Mouse (Mus musculus): ENCODE measurements around the gene Gm5447. TPM values are rescaled to one million over a fixed set of nuclear protein-coding genes. Genes with fewer than 3 reads are reported as not detected.

Gene Gm5447
- not detected for total RNA-seq (2021)
- long read RNA-seq, experiment 1: 0 reads
- long read RNA-seq, experiment 2: 0 reads

DNA sequence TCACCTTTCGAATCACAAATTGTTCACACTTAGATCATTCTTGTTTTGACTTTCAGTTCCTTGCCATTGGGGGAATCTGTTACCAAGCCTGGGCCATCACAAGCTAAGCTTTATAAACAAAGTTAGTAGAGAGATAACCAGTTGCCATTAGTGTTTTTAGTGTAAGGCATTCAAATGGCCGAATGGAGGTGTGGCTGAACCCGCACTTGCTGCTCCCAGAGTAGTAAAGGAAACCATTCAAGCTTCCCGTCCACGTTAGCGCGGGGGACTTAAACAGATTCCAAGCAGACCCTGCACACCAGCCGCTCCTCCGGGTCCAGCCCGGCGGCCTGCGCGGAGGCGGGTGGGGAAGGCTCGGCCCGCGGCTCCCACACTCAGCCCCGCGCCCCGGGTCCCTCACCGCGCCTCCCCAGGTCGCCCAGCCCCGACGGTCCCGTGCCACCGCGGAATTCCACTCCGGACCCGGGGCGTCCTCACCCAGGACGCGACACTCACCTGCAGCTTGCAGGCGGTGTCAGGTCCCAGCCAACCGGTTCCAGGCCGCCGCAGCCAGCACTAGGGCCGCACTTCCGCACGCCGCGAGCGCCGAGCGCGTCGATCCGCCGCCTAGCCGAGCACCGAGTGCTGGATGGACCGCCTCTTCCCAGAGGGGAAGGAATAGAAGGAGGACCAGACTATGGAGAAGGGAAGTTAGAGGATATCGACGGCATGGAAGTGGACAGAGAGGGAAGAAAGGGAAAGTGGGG is at the start of gene Gm5447, which contains the start of gene Exoc2:
Gene Gm5447, plus strand, starts transcription at position 704 of the 746 bp plus-strand sequence.
Gene Exoc2, minus strand, starts transcription at position 593 of the 746 bp plus-strand sequence.
- peak; percentile 88 for DNase-seq
- TF ChIP-seq CTCF (IDR thresholded peaks at IDR 0.05): no peak
- Histone ChIP-seq H3K27ac (peak within 1 kb of the TSS; percentile 95), H3K4me3 (peak within 1 kb of the TSS; percentile 93)
- intact Hi-C loops (cut with DNase I): no loop called here

DNA sequence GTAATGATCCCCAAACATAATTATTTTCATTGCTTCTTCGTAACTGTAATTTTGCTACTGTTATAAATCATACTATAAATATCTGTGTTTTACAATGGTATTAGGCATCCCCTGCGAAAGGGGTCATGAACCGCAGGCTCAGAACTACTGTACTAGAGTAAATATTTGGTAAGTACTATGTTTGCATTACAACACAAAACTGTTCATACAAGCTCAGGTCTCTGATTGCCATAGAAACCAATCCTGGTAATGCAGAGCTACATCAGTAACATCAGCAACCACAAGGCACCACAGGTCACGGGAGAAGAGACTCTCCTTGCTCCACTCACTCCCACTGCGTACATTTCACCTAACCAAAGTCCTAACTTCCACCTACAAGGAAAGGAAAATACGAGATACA is 49.7 kb upstream of the Gm5447 start:
- Histone ChIP-seq H3K4me3 (no peak overlapping the region), H3K27ac (no peak overlapping the region)
- no peak for TF ChIP-seq CTCF (IDR thresholded peaks at IDR 0.05)
- intact Hi-C loops (cut with DNase I): loop anchor here (5.0 kb wide), 1 partner anchor 43 kb away; no protein-coding TSS in a partner anchor
- DNase-seq: no peak

DNA sequence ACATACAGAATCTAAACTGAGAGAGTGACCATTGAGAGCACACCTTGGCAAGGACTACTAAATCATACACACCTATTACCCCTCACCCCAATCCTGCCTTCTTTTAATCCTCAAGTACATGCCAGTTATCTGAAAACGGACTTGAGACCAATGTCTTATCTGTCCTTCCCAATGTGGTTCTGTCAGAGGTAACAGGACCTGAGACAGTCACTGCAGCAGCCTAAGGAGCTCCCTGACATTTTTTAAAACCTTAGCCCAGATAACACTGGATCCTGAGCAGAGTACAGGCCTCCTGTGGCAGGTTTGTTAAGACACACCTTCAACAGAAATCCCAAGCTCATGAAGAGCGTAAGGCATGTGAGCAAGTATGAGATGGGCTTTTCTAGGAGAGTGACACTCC is 44.9 kb upstream of the Gm5447 start:
- Histone ChIP-seq H3K4me3 (no peak overlapping the region), H3K27ac (no peak overlapping the region)
- DNase-seq: no peak
- TF ChIP-seq CTCF (IDR thresholded peaks at IDR 0.05): no peak
- intact Hi-C loops (cut with DNase I): no loop called here

DNA sequence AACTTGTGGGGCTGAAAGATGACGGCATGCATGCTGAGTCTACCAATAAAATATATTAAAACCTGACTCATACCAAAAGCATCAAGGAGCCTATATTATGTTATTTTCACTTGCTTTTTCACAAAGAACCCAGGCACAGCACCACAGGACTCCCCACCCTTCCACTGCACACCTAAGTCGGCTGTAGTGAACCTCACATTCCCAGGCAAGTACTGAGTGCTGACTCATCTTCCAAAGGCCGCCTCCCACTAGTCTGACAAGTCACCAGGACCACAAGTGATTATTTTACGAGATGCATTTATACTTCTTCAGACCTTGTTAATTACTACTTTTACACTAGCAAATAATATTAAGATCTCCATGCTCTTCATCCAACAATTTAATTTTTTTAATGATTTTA is 42.4 kb upstream of the Gm5447 start:
- Histone ChIP-seq H3K27ac (no peak overlapping the region), H3K4me3 (no peak overlapping the region)
- intact Hi-C loops (cut with DNase I): no loop called here
- no peak for DNase-seq
- TF ChIP-seq CTCF (IDR thresholded peaks at IDR 0.05): no peak

DNA sequence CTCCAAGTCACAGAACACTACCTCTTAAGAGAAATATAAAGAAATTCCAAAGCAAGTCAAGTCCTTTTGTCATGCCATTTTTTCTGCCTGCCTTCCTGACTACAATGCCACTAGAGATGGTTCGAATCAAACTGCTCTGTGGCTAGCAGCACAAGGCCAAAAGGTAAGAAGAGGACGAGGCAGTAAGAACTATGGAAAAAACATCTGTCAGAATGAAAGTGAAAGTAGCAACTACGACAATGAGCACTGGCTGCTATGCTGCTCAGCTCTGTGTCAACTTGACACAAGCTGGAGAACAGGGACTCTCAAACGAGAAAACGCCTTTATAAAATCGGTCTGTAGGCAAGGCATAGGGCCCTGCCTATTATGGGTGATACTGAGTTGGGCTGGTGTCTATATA is 41.0 kb upstream of the Gm5447 start:
- intact Hi-C loops (cut with DNase I): no loop called here
- H3K4me3 ChIP-seq: 0 out of 2 replicates have a peak overlapping the region, but pooled peaks have one; percentile 10
- no peak for DNase-seq
- no peak for TF ChIP-seq CTCF (IDR thresholded peaks at IDR 0.05)
- H3K27ac ChIP-seq: peak overlapping the region; percentile 43

DNA sequence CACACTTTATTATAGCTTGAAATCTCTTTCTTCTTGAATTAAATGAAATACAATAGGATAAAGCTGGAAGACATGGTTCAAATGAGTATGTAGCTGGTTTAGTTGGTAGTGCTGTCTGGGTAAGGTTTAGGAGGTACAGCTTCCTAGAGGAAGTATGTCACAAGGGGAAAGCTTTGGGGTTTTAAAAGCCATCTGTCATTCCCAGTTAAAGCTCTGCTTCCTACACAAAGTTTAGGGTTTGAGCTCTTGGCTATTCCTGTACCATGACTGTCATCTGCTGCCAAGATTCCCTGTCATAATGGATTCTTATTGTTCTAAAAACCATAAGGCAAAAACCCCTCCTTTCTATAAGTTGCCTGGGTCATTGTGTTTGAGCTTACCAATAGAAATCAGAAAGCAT is 28.2 kb upstream of the Gm5447 start:
- intact Hi-C loops (cut with DNase I): no loop called here
- TF ChIP-seq CTCF (IDR thresholded peaks at IDR 0.05): no peak
- no peak overlapping the region for H3K4me3 ChIP-seq
- DNase-seq: no peak
- peak overlapping the region; percentile 48; the same call in 1 of the 2 replicates for H3K27ac ChIP-seq

DNA sequence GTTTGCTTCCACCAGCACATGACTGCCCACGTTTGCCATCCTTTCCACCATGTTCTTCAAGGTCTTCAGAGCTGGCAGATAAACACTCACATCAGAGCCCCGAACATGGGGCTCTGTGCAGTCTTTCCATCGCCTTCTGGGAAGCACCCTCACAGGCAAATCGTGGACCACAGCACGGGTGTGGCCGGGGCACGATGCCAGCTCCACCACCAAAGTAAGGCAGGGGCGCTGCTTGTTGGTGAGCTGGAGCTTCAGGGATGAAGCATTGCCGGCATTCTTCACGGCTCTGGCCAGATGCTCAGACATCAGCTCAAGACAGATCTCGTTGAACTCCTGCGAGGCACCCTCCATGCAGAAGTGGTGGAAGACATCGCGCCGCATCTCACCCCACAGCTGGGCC is 26.9 kb upstream of the Gm5447 start:
- peak; percentile 25 for DNase-seq
- Histone ChIP-seq H3K27ac (no peak overlapping the region), H3K4me3 (no peak overlapping the region)
- no peak for TF ChIP-seq CTCF (IDR thresholded peaks at IDR 0.05)
- intact Hi-C loops (cut with DNase I): no loop called here

DNA sequence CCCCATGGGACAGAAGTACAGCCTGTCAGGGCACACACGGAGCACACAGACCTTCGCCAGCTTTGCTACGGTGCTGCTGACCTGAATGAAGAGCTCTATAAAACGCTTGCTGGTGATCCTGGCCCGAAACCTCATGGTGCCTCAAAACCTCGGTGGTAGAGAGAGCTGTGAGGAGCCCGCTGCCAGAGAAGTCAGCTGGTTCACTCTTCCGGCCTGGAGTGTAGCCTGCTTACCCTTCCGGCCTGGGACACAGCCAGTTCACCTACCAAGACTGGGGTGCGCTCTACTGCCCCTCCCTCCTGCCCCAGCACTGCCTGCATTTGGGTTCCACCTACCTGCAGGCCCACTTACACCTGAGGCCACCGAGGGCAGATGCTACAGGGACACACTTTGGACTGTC is 26.5 kb upstream of the Gm5447 start, which contains the start of gene Hus1b:
Gene Hus1b, minus strand, starts transcription at position 220 of the 400 bp plus-strand sequence.
- no peak for TF ChIP-seq CTCF (IDR thresholded peaks at IDR 0.05)
- DNase-seq: no peak
- H3K4me3 ChIP-seq: no peak within 1 kb of the TSS
- H3K27ac ChIP-seq: no peak within 1 kb of the TSS
- intact Hi-C loops (cut with DNase I): no loop called here

DNA sequence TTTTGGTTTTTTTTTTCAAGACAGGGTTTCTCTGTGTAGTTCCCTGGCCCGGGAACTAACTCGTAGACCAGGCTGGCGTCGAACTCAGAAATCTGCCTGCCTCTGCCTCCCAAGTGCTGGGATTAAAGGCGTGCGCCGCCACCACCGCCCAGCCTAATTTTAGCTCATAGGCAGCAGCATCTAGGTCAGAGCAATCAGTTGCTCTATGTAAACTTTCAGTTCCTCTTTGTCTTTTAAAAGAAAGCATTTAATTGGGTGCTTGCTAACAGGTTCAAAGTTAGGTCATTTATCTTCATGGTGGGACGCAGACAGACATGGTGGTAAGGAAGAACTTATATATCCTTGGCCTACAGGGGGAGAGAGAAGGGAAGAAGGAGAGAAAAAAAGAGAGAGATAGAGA is 24.8 kb upstream of the Gm5447 start:
- Histone ChIP-seq H3K27ac (no peak overlapping the region), H3K4me3 (no peak overlapping the region)
- no peak for TF ChIP-seq CTCF (IDR thresholded peaks at IDR 0.05)
- no peak for DNase-seq
- intact Hi-C loops (cut with DNase I): no loop called here

DNA sequence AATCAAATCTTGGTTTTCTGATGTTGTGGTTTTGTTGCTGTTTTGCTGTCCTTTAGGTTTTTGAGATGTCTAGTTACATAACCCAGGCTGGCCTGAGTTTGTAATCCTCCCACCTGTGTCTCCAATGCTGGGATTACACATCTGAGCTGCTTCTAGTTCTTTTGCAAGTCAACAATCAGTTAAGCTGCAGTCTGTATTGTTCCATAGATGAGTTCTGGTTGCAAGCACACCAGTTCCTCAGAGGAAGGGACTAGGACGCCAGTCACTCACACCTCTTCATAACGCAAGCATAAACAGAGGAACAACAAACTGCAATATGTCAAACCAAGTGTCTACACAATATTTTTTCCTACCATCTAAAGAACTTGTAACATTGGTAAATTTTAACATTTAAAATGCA is 22.0 kb upstream of the Gm5447 start:
- no peak for DNase-seq
- intact Hi-C loops (cut with DNase I): no loop called here
- no peak for TF ChIP-seq CTCF (IDR thresholded peaks at IDR 0.05)
- no peak overlapping the region for H3K4me3 ChIP-seq
- no peak overlapping the region for H3K27ac ChIP-seq

DNA sequence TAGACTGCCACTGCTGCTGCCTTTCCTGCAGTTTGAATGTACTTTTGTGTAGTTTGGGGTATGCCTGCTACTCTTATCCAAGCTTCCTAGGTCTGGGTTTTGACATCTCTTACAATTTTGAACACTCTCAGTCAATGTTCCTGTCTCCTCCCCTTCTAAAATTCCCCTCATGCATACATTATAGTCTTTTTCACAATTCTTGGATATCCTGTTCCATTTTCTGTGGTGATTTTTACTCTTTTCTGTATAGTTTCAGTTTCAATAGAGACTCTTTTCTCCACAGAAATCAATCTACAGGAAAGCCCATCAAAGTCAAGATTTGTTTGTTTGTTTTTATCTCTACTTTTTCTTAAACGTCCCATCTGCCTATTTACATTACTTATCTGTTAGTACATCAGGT is 20.4 kb upstream of the Gm5447 start:
- TF ChIP-seq CTCF (IDR thresholded peaks at IDR 0.05): no peak
- intact Hi-C loops (cut with DNase I): no loop called here
- Histone ChIP-seq H3K27ac (no peak overlapping the region), H3K4me3 (no peak overlapping the region)
- no peak for DNase-seq

DNA sequence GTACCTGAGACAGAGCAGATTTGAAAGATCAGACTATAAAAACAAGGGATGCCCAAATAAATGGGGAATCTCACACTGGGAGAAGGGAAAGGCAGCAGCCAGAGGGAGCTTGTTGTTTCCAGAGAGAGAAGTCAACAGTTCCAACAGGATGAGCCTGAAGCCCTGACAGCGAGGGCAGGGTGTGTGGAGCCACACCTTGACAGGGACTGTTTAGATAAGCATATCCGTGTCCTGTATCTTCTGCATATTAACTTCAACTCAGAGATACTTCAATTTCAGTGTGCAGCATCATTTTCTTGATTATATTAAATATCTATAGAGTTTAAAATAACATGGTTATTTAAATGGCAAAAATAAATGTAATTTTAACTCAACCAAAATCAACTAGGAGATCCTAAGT is 13.3 kb upstream of the Gm5447 start:
- no peak for DNase-seq
- Histone ChIP-seq H3K4me3 (no peak overlapping the region), H3K27ac (no peak overlapping the region)
- TF ChIP-seq CTCF (IDR thresholded peaks at IDR 0.05): no peak
- intact Hi-C loops (cut with DNase I): no loop called here

DNA sequence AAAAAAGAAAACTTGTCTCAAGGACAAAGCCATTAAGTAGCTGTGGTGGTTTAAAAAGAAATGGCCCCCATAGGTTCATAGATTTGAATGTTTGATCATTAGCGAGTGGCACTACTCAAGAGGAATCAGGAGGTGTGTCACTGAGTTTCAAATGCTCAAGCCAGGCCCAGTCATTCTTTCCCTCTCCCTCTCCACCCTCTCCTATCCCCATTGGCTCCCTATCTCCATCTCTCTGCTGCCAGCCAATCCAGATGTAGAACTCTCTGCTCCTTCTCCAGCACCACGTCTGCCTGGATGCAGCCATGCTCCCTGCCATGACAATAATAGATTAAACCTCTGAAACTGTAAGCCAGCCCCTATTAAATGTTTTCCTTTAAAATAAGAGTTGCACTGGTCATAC is 12.1 kb upstream of the Gm5447 start:
- no peak overlapping the region for H3K4me3 ChIP-seq
- TF ChIP-seq CTCF (IDR thresholded peaks at IDR 0.05): no peak
- no peak for DNase-seq
- no peak overlapping the region for H3K27ac ChIP-seq
- intact Hi-C loops (cut with DNase I): no loop called here

DNA sequence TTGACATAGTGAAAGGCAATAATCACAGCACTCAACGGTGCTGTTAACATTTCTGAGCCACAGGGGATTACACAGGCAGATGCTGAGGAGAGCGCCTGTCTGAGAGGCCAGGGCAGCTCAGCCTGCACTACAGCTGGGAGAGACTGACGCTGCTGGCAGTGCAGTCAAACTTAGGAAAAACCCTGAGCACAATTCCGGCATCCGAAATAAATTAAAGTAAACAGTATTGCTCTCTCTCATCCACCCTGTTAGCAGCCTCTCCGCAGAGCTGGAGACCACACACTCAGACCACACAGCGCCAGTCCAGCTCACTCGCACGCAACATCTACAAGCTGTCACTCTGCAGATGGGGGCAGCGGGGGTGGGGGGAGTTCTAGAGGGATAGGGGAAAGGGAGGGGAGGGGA is 7.5 kb upstream of the Gm5447 start:
- intact Hi-C loops (cut with DNase I): loop anchor here (5.0 kb wide), 1 partner anchor 44 kb away; no protein-coding TSS in a partner anchor
- H3K4me3 ChIP-seq: no peak overlapping the region
- H3K27ac ChIP-seq: peak overlapping the region; percentile 38
- no peak for DNase-seq
- TF ChIP-seq CTCF (IDR thresholded peaks at IDR 0.05): no peak
